Mouse (Mus musculus) MN1 (cell line): ENCODE data around the gene Kcnj8.

Source experiments
- DNase-seq: peaks from one replicate; pipeline ENCODE4 v3.0.0-alpha.2; 2016; ENCODE audit warnings: low spot score

The Kcnj8 gene

DNA sequence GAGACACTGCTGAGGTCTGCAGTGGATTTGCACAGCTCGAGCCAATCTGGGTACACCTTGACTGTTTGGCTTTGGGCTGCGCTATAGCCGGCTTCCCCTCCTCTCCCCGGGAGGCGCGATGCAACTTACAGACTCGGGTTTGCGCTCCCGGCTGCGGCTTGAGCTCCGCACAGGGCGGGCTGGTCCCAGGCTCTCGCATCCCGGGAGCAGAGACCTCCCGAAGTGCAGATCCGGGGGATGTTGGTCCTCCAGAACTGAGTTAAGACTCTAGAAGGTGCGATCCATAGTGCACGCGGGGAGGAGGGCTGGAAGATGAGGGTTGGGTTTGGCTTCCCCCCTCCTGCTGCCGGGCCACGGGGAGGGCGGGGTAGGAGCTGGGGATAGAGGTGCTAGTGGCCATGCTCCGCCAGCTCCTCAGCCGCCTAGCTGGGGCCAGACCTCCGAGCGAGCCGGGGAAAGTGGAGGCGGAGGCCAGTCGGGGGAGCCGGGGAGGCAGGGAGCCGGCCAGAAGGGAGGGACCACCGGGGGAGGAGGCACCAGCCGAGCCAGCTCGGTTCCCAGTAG, at the start of gene Kcnj8:
TSS of gene Kcnj8 (minus strand) at position 560 of the 564 bp plus-strand sequence.
- no peak for DNase-seq

DNA sequence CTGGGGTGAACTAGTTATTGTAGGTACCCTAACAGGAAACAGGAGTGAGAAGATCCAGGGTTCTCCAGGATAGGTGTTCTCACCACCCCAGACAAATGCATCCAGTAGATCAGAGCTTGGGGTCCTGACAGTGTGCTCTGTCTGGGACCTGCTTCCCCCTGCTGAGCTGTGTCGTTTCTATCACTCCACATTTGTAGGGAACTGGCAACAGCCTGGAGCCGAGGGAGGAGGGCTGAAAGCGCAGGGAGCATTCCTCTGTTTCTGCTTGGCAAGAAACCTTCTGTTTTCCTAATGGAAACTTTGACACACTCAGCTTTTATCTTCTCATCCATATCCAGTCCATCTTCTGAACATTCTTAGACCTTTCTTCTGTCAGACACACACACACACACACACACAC, 45.2 kb upstream of the Kcnj8 start:
- no peak for DNase-seq

DNA sequence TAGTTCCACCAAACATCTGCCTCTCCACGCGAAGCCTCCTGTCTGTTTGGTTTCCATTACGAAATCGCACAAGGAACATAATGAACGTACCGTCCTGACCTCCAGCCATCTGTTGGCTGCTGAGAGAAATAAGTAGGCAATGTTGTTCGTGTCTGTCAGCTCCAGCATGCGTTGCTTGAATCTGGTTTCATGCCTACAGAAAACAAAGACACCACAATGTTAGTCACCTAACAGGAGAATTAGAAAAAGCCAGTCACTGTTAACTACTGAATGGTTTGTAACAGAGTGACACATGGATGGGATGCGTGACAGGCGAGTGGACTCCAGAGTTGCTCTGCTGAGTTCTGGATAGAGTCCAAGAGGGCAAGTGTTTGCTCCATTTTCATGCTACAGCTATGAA, 42.9 kb upstream of the Kcnj8 start:
- DNase-seq, result no peak

DNA sequence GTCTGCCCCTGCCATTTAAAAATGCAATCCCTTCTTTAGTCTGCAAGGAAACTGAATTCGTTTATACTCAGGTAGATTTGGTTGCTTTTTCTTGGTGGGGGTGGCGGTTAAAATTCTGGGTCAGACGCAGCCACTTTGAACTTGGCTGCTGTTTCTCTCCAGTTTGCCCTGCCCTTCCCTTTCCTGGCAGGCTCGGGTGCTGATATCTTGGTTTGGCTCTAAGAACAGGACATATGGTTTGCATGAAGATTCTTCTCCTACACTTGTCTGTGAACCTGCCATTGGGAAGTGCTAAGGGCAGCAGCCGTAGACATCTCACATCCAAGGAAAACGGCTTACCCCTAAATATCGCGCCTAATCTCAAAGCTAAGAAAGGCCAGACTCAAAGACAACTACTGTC, 41.0 kb upstream of the Kcnj8 start:
- DNase-seq, result no peak

DNA sequence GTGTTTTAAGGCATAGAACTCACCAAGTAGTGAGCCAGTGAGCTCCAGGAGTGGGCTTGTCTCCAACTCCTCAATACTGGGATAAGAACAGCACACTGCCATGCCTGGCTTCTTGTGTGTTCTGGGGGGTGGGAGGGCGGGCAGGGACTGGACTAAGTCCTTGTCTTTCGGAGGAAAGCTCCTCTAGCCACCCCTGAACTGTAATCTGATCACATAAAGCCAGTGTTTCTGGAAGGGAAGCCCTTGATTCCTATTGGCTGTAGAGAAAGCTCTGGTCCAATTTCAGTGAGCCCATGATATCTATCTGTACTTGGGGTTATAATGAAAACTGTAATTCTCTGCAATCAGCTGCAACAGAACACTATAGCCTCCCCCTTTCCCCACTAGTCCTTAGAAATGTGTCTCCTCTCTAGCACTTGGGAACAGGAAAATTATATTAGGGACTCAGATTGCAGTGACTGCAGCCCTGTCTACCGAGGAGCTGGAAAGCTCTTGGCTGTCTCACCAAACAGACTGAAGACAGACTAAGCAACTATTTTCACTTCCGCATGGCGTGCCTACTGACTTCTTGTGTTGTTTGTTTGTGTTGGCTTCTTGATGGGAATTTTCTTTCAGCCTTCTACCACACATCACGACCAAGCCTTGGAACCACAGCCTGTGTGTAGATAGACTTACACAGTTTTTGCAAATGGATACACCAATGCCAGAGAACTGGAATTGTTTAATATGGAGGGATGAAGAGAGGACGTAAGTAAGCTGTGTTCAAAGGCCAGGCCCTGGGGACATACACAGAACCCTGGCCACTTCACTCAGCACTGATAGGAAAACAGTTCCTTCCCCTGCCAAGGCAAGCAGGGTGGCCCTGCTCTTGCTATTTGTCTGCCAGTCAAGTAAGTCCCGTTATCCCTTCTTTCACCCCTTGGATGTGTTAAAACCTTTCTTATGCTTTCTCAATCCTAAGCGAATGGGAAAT, 38.3 kb upstream of the Kcnj8 start:
- DNase-seq, result no peak

DNA sequence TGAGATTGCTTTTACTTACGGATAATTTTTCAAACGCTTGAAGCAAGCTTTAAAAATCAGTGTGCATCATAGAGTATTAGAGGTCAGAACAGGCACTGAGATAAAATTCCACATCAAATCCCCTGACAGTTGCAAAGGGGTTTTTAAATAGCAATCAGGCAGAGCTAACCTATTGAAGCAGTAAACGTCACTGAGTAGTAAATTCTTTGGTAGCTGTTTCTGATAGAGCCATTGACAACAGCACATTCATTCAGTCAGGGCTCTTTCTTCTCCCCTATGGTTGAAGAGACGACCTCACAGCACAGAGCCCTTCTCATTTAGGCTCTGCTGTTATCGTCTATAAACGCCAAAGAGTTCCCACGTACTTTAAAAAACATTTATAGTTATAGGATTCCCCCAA, 35.7 kb upstream of the Kcnj8 start:
- no peak for DNase-seq

DNA sequence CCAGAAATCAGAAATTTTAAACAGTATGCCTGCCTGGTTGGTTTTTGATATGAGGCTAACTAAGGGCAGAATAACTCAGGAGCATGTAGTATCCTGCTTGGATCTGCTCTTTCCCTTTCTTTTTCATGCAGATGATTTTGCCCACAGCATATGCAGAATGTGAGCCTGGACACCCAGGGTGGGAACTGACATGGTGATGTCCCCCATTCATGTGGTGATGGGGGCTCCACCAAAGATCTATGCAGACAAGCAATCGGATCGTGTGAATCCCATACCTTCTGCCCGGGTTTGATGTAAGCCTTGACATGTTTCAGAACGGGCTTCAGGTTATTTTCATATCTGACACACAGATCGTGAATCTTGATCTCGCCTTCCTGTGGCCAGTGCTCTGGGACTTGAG, 31.4 kb upstream of the Kcnj8 start:
- no peak for DNase-seq

DNA sequence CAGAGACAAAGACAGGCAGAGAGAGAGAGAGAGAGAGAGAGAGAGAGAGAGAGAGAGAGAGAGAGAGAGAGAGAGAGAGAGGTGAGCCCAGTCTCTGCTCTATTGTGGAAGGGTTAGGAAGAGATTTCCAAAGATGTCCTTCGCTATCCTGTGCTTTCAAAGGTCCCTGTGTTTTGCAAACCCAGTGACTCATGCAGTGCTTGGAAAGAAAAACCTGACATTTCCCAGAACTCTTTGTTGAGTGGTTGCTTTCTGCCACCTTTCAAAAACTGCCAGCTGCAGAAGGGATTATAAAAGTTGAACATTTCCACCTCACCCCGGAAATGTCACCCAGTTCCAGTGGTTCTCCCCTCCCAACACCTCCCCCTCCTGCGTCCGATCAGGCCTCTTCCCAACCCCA, 7.4 kb upstream of the Kcnj8 start:
- DNase-seq, result no peak

DNA sequence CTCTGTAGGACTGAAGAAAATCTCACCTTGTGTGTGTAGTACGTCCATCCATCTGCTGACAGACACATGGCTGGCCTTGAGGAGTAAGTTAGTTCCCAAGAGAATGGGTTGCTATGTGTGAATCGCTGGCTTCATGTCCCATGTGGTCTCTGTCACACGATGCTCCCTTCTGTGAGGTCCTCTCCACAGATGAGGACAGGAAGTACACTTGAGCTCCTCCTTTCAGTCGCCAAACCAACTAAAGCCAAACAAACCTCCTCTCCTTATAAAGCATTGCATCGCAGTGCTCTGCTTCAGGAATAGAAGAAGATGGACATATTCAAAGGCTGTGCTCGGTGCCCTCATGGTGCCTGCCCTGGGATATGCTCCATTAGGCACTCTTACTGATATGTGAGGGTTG, 6.4 kb upstream of the Kcnj8 start:
- no peak for DNase-seq

DNA sequence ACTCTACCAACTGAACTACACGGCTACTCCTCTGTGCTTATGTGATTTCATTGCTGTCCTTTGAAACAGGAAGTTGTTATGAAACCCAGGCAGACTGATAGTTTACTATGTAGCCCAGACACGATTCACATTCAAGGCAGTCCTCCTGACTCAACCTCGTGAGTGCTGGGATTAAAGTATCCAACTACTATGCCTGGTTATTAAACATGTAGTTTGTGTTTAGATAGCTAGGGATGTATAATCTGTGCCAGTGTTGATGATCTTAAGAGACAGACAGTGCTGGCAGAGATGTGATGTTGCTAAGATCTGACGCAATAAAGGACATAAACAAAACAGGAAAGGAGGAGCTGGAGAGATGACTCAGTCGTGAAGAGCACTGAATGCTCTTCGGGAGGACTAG, 1.5 kb upstream of the Kcnj8 start:
- no peak for DNase-seq

DNA sequence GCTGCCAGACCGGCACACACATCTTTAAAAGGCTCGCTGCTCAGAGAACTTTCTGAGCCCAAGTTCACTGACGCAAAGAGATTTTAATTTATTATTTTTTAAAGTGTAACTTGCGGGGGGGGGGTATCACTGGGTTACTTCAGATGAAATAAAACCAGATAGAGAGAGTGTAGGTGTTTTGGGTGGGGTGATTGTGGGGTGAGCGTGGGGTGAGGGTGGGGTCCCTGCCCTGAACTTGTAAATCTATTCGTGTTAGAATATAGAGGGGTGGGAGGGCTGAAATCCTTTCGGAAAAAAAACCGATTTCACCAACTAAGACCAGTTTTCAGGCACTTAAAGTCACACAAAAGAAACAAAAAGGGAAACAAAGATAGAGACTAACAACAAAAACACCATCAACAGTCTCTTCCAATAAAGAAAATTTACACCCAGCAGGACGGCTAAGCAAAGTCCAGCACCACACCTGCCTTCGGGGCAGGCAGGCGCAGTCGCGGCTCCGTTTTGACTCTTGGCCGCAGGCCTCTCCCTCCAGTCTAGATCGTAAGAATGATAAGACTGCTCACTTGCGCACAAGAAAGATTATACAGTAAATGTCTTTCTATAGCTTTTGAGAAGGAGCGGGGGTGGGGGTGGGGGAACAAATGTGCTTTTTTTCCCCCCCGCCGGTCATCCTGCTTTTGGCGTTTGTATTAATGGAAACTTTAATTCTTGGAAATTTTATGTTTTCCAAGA, 381 bp upstream of the Kcnj8 start:
- no peak for DNase-seq

DNA sequence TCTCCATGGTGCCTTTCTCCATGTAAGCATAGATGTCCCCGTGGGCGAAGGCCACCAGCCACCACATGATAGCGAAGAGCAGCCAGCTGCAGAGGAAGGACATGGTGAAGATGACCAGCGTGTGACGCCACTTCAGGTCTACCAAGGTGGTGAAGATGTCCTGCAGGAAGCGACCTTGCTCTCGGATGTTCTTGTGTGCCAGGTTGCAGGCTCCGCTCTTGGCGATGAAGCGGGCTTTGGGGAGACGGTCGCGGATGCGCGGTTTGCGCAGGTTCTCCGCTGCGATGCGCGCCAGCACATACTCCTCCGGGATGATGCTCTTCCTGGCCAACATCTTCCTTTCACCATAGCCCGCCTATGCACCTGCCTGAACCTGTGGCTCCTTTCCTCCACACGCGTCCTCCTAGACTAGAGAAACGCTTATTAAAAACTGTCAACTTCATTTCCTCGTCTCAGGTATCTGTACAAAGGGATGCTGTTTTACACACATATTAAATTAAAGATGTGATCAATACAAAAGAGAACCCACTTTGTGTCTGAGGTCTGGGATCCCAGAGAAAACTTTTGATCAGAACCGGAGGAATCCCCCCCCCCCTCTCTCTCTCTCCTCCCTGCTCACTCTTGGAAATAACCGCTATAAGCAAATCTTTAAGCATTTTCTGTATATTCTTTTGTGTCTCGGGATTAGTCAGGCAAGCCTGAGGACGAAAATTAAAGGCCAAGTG, 1.2 kb downstream of the Kcnj8 start:
- no peak for DNase-seq

DNA sequence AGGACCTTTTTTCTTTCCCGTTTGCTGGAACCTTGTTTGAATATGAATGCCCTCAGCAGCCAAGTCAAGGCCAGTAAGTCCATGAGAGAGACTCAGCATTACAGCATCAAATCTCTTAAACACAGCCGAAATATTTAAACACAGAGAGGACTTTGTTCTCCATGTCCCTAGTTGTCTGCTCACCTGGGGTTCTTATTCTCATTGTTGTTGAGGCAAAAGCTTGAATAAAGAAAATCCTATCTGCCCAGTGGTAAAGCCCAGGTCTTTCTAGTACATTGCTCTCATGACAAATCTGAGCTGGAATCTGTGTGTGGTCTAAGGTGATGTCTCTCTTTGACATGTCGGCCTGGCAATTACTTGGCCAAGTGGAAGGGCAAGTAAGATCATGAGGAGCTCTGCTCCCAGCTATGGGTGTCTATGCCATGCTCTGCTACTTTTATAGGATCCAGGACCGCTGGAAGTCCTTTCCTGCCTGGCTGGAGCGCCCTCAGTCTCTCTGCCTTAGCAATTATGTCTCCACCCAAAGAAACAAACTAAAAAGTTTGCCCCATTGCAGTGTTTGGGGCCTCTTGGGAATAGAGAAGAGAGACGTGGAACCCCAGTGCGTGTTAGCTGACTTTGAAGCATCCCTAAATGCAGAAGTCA, 2.6 kb downstream of the Kcnj8 start:
- DNase-seq, result no peak

DNA sequence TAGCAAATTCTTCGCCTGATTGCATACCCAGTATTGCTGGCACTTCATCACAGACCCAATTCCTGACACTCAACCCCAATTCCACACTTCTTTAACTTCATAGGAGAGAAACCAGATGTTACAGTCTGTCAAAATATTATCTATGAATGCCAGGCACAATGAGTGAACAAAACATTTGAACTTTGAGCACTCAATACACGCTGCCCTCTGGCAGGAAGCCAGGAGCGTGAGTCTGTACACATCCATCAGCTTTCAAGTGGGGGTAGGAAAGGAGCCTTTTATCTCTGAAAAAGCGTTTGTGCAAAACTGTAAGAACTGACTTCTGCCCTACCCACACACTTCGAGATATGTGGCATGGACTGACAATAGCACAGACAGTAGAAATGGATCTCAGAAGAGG, 4.0 kb downstream of the Kcnj8 start:
- no peak for DNase-seq

DNA sequence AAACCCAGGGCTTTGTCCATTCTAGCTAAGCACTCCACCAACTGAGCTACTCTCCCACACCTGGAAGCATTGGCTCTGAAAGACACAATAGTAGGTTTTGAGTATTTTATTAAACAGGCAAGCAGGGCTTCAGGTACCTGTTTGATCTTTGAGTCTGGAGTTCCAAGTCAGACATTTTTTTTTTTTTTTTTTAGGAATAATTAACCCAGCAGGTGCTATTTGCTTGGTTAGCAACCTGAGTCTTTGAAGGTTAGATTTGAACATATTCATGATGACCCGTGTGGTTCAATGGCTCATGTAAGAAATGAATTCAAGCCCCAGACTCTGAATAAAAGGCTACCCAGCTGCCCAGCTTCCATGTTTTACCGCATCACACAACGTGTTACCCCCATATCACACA, 6.7 kb downstream of the Kcnj8 start:
- DNase-seq, result no peak

DNA sequence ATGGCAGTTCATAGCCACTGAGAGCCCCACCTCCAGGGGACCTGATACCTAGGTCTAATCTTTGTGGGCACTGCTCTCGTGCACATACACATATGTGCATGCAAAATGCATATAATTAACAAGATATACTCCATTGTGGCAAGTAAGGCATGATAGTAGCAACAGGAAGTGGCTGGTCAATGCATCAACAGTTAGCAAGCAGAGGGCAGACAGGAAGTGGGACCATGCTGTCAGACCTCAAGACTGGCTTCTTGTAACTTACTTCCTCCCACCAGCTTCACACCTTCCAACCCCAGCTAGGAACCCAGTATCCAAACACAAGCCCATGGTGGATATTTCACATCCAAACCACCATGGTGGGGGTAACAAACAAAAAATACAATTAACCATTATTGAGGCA, 10.3 kb downstream of the Kcnj8 start:
- DNase-seq, result no peak

DNA sequence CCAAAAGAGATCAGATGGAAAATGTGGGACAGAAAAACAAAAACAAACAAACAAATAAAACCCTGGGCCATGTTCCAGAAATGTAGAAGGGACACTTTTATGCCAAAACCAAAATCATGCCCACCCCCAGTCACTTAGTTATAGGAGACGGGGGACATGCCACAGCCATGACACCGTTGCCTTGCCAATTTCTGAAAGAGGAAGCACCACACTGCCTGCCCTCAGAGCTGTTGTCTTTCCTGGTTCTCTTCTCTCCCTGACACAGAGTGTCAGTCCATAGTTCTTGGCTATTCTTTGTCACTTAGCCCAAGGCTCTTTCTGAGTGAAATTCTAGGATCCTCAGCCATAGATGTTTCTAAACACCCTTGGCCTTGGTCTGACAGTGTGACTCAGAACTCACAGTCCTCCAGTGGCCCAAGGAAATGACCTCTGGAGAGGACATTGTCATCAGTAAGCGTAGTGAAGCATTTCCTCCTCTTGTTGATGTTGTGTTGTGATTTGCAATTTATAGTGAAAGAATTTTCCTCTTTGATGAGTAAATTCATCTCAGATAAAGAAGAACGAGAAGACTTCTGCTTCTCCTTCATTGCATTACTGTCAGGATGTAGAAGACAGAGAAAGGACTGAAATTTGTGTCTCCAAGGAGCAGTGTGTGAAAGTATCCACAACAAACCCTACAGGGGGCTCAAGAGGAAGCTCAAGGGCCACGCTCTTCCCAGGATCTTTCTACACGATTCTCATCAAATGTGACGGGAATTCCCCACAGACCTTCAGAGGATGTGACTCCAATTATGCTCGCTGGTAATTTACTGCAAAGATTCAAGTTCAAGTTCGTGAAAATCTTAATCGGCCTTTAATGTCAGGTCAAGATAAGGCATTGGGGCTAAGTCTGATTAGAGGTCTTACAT, 12.4 kb downstream of the Kcnj8 start:
- no peak for DNase-seq

DNA sequence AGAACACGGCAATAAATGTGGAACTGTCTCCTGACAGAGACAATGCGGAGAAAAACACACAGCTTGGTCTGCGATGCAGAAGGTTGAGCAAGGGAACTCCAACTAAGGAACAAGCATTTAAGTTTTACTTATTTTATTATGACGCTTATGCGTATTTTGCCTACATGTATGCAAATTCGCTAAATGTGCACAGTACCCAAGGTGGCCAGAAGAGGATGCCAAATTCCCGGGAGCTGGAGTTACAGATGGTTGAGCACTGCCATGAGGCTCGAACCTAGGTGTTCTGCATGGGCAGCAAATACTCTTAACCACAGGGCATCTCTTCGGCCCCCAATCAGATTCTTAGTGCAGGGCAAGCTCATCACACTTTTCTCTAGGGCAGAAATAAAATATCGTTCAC, 13.3 kb downstream of the Kcnj8 start:
- no peak for DNase-seq

DNA sequence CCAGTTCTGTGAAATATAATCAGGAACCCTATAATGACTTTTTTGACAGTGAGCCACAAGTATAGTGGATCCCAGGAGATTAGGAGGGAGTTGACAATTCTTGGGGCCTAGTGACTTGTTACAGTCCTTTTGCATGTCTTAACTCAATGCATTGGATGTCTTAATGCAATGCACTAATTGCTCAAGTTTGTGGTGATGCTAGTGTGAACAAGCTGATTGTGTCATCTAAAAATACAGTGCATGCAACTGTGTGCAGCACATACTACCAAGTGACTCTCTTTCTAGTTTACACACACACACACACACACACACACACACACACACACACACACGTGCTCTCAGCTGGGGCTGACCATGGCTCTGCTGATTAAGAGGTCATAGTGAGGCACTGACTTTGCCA, 15.4 kb downstream of the Kcnj8 start:
- DNase-seq, result no peak

DNA sequence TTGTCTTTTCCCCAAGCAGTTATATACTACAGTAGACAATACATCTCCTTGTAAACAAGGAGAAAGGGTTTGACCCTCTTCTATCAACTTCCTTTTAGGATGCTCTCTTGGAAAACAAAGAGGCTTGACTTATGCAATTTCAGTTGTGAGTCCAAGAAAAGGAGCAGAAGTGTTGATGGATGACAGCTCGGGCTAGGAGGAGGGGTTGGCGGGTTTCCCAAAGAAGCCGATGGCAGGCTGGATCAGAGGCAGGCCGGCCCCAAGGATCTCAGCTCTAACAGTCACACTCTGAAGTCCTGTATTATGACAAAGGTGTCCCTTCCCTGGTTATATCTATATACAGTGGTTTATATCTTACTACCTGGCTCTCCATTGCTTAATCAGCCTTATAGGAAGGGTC, 19.9 kb downstream of the Kcnj8 start:
- no peak for DNase-seq

DNA sequence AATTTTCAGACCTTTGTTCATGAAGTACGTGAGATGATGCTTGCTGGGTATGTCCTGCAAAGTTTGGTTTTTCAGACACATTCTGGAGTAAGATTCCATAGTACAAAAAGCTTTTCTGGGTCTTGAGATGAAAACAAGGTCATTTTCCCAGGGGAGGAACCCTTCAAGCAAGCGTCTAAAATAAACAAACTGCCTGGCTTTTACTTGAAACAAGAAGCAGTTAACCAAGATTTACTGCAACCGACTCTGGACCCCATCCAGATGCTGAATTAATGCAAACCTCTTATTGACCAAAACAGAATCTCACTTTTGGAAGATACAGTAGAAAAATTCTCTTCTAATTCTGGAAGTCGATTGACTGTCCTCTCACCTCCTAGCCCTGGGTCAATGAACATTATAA, 20.5 kb downstream of the Kcnj8 start:
- no peak for DNase-seq
